Mouse (Mus musculus): ENCODE measurements around the gene Tbk1.

The Tbk1 gene

DNA sequence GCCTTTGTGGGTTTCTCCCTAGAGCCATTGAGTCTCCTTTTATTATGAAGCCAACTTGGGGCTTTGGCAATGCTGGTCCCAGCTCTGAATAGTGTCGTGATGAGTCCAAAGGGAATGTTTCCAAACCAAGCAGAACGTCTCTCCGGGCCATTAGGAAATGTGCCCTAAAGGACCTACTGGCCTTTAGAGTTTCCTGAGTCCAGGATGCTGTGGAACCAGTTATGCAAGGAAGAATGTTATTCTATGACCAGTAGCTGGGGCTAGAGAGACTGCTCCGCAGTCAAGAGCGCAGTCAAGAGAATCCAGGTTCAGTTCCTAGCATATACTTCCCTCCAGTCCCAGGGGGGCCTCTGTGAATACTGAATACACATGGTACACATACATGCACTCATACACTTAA lies 86.6 kb downstream of the Tbk1 start:
- no peak for DNase-seq (ENCODE audit: extremely low read depth, low read depth, low spot score)

DNA sequence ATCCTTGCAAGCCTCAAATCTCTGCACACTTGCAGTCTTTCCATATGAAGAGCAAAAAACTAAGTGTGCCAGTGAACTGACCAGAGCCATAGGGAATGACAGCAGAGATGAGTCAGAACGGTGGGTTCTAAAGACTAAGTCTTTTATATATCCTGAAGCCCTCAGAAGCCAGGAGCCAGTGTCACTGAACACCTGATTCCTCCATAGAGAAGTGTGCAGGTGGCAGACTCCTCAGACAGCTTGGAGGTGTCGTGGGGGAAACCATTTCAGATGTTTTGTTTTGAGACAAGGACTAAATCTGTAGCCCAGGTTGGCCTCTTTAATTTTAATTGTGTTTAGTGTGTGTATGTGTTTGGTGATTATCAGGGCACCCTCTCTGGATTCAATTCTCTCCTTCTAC lies 87.5 kb downstream of the Tbk1 start:
- DNase-seq (ENCODE audit: extremely low read depth, low read depth, low spot score): no peak

DNA sequence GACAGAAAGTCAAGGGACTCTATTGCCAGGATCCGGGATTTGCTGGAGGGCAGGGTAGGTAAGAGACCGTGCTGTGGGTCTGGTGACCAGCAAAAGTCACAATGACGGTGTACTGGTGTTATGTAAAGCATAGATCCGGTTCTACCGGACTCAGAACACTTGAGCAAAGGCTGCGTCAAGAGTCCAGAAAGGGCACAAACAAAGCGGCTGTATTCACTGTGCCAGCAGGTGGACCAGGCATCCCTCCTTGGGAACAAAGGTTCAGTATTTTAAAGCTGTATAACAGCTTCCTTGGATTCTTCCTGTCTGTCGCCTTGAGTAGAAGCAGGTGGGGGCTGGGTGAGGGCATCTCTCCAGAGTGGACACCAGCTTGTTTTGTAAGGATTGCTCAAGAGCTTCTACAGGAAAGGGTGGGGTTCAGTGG lies 88.1 kb downstream of the Tbk1 start:
- DNase-seq (ENCODE audit: extremely low read depth, low read depth, low spot score): no peak

DNA sequence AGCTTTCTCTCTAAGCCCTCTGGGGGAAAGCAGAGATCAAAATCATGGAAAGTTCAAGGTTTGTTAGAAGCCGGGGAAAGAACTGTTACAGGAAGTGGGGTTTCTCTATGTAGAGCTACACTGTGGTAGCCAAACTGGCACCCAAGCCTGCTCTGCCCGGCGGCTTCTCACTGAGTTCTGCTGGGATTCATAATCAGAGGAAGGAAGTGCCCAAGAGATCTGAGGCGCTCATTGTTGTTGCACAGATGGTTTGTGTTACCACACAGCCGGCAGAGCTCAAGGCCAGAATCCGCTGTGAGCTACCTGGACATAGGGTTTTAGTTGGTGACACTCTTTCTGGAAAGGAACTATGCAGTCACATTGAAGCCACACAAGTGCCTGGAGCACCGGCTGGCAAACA lies 88.6 kb downstream of the Tbk1 start:
- DNase-seq (ENCODE audit: extremely low read depth, low read depth, low spot score): no peak

DNA sequence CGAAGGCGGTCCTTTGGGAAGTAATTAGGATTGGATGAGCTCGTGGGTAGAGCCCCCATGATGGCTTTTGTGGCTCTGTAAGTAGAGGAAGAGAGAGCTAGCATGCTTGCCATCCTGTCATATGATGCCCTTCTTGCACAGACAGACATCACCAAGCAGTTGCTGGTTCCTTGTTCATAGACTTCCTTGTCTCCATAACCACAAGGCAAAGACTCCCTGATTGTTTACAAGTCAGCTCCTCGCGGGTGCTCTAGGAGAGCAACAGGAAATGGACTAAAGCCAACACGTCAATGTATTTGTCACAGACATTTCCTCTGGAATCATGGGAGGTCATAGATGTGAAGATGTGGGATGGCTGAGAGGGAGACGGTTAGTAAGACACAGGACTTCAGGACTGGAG lies 90.0 kb downstream of the Tbk1 start:
- DNase-seq (ENCODE audit: extremely low read depth, low read depth, low spot score): no peak

Measured in fat pad, adult 2 months (tissue).